Mouse (Mus musculus) central nervous system, embryonic 14 days (tissue): ENCODE data around the gene P2ry4. TPM values are rescaled to one million over a fixed set of nuclear protein-coding genes. Genes with fewer than 3 reads are reported as not detected.

Source experiments
- polyA plus RNA-seq: library from polyadenylated mRNA; depleted of rRNA; stranded (reverse); fragments of >200 nt; gene quantifications from 2 replicates; pipeline ENCODE4 v1.2.3, GENCODE M21; 2012; rRNA removed

P2ry4 gene
- polyA plus RNA-seq, result 0.03 and 0.06 TPM in 2 replicates

DNA sequence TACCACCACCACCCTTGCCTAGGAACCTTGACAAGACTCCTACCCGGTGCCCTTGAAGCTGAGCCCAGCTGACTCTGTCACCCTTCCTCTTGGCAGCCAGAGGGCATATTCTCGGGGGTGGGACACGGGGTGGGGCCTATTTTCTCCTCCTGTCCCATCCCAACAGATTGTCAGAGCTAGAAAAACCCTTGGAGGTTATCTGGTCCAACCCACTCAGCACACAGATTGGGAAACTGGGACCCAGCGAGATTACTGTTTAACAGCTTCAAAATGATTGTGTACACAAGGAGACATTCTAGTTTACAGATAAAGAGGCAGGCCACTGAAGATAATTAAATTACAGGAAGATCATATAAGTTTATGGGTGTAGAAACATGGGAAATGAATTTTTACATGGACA lies at the start of gene P2ry4:
TSS of gene P2ry4 (minus strand) at position 79 of the 400 bp plus-strand sequence.

GRCm38 (mm10) chrX:100625802-100626793 lies 31.4 kb upstream of the P2ry4 start, which contains the start of gene Pdzd11:
TSS of gene Pdzd11 (minus strand) at chrX:100626568.

GRCm38 (mm10) chrX:100625546-100625801 lies 30.8 kb upstream of the P2ry4 start, which contains the start of gene Kif4:
TSS of gene Kif4 (plus strand) at chrX:100625737.

GRCm38 (mm10) chrX:100605314-100605713 lies 10.6 kb upstream of the P2ry4 start, which contains the start of gene Arr3:
TSS of gene Arr3 (plus strand) at chrX:100605497.

DNA sequence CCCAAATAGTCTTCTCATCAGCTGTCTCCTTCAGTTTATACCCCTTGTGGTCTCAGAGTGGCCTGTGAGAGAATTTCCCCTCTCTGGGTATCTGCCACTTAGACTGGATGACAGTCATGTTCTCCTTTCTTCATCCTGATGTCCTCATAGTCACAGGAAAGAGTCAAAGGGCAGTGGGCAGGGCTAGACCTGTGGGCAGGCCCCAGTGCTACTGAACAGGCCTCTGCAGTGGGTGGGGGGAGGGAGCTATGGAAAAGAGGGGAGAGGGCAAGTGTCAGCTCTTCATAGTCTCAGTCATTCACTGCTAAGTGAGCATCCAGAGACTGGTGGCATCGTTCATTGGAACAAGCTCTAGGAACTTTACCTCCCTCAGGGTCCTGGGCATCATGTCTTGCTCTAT lies 22.7 kb downstream of the P2ry4 start, which contains the start of gene Awat1:
TSS of gene Awat1 (plus strand) at position 301 of the 400 bp plus-strand sequence.

Other genes with a start within 250 kb of the P2ry4 start
- gene Otud6a, start 165.9 kb downstream of the P2ry4 start, polyA plus RNA-seq, result not detected in 2 replicates
- 0.31 and 0.38 TPM in 2 replicates for gene Awat2, start 152.2 kb downstream of the P2ry4 start, polyA plus RNA-seq
- 52.7 and 57.8 TPM in 2 replicates for gene Igbp1, start 100.6 kb downstream of the P2ry4 start, polyA plus RNA-seq
- gene Dgat2l6, start 70.0 kb downstream of the P2ry4 start, polyA plus RNA-seq, result 0.01 TPM in 1 of 2 replicates, not detected in the other
- gene Awat1, start 22.6 kb downstream of the P2ry4 start, polyA plus RNA-seq, result not detected in 2 replicates
- gene Arr3, start 10.6 kb upstream of the P2ry4 start, polyA plus RNA-seq, result 0.09 and 0.17 TPM in 2 replicates
- gene Kif4, start 30.9 kb upstream of the P2ry4 start, polyA plus RNA-seq, result 10.7 and 16.5 TPM in 2 replicates
- 67.7 and 72.6 TPM in 2 replicates for gene Pdzd11, start 31.7 kb upstream of the P2ry4 start, polyA plus RNA-seq
- gene Gdpd2, start 135.0 kb upstream of the P2ry4 start, polyA plus RNA-seq, result 43.3 and 48.7 TPM in 2 replicates
- gene Dlg3, start 172.9 kb upstream of the P2ry4 start, polyA plus RNA-seq, result 50.6 and 59.5 TPM in 2 replicates